Mouse (Mus musculus) skeletal muscle tissue, postnatal 0 days (tissue): ENCODE measurements around the gene Gm7075. TPM values are rescaled to one million over a fixed set of nuclear protein-coding genes. Genes with fewer than 3 reads are reported as not detected.

ENCODE experiments used
- polyA plus RNA-seq: library from polyadenylated mRNA; unstranded; fragments of >200 nt; fragmentation: Nextera tagmentation; extraction: Ambion mirVana; gene quantifications from 2 replicates; pipeline ENCODE4 v1.2.1, GENCODE M21; 2015

Gene Gm7075
- polyA plus RNA-seq: not detected in 2 replicates

DNA sequence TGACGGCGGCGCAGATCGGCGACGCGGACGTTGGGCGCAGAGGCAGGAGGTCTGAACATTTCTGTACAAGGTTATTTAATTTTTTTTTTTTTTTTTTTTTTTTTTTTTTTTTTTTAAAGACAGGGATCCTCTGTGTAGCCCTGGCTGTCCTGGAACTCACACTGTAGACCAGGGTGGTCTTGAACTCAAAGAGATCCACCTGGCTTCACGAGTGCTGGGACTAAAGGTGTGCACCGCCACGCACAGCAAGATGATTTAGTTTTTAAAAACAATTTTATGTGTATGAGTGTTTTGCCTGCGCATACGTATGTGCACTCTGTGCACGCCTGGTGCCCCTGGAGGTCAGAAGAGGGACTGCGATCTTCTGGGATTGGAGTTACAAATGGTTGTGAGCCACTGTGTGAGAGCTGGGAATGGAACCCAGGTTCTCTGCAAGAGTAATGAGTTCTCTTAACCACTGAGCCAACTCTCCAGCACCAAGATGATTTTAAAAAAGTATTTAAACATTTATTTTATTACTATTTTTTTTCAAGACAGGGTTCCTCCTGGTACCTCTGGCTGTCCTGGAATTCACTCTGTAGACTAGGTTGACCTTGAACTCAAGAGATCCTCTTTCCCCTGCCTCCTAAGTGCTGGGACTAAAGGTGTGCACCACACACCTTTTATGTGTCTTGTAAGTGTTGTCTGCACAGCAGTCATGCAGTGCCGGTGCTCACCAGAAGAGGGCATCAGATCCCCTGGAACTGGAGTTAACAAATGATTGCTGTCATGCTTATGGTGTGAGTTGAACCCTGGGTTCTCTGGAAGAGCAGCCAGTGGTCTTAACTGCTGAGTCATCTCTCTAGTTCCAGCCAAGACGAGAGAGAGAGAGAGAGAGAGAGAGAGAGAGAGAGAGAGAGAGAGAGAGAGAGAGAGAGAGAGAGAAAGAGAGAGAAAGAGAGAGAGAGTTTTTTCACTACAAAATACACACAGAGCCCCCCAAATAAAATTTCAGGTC lies at the start of gene Gm7075:
Gene Gm7075 (minus strand): TSS at position 51 of the 997 bp plus-strand sequence.

DNA sequence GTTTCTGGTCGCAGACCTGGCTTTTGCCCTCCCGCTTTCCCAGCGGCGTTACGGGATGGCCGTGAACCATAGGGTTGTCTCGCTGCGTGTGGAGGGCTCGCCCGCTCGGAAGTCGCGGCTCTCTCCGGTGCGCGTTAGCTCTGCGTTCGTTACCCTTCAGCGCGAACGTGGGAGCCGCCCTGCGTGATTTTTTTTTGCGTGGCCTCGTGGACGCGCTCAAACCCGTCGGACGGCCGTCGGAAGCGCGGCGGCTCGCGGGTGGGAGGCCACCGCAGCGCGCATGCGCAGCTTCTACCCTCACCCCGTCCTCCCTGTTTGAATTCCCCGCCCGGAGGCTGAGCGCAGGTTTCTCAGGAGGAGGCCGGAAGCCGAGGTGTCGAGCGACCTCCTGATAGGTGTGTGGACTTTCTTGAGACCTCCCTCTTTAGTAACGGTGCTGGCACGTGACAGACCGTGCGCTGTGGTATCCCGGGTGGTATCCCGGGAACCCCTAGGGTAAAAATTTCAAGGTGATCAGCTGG lies 8.3 kb upstream of the Gm7075 start, which contains the start of gene Ctnna3:
Gene Ctnna3 (plus strand): TSS at position 314 of the 521 bp plus-strand sequence.

GRCm38 (mm10) chr10:63382372-63383279 lies 39.0 kb downstream of the Gm7075 start, which contains the start of gene Dnajc12:
Gene Dnajc12 (plus strand): TSS chr10:63382443.

DNA sequence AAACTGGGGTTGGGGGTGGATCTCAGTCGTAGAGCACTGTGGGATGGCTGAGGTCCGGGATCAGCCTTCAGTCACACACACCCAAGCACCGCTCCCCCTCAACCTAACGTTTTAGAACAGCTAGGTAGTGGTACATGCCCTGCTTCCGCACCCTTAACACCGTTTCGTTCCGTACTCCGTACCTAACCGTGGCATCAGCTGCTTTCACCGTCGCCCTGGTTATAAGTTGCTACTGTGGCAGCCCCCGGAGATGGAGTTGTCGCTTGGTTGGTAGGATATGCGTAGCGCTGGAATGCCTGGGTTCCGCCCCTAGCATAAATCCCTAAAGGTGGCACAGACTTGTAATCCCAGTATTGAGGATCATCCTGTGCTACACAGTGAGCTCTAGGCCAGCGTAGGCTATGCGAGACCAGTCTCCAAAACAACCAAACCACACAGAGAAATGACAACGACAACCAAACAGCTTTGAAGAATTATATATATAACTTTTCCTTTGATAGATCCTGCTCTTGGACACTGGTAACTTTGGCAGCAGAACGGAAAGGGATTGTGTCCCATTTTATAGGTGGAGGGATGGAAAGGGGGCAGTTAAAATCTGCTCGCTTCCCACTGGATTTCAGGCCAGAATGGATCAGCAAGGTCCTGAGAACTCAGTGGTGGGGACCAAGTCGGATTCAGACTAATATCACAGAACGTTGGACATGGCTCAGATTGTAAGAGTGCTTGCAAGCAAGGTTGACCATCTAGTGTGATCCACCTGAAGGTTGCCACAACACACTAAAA lies 39.9 kb downstream of the Gm7075 start, which contains the start of gene Sirt1:
Gene Sirt1 (minus strand): TSS at position 207 of the 783 bp plus-strand sequence.

Other genes starting within 250 kb of the Gm7075 start
- 53.1 and 56.9 TPM in 2 replicates for gene Mypn, start 217.8 kb downstream of the Gm7075 start, polyA plus RNA-seq
- 21.1 and 21.2 TPM in 2 replicates for gene Herc4, start 178.0 kb downstream of the Gm7075 start, polyA plus RNA-seq
- gene Sirt1, start 40.1 kb downstream of the Gm7075 start, polyA plus RNA-seq: 2.1 and 2.5 TPM in 2 replicates
- gene Dnajc12, start 39.3 kb downstream of the Gm7075 start, polyA plus RNA-seq: 20.4 and 21.5 TPM in 2 replicates
- gene Ctnna3, start 8.3 kb upstream of the Gm7075 start, polyA plus RNA-seq: 6.5 TPM in 2 replicates